Mouse (Mus musculus) hindbrain, postnatal 0 days (tissue): ENCODE data around the gene Gm49510. TPM values are rescaled to one million over a fixed set of nuclear protein-coding genes. Genes with fewer than 3 reads are reported as not detected.

Source experiments
- ATAC-seq: fragments of 200-750 bp; cut with Nextera tagmentation; 2 replicates; pipeline ENCODE4 v1.8.0; 2017; ENCODE audit warnings: mild to moderate bottlenecking, moderate TSS enrichment, moderate library complexity
- DNase-seq: peaks from one replicate; pipeline ENCODE4 v3.0.0-alpha.2; 2015; ENCODE audit warnings: low spot score
- H3K27ac ChIP-seq: fragments of 300-500 bp; sonication (generic); 2 replicates; pipeline ENCODE4 v1.5.1; 2014; ENCODE audit warnings: mild to moderate bottlenecking
- H3K27me3 ChIP-seq: fragments of 300-500 bp; sonication (generic); 2 replicates; pipeline ENCODE4 v1.6.1; 2014; ENCODE audit warnings: low read length, mixed read lengths; ENCODE audit not compliant: insufficient read depth
- H3K36me3 ChIP-seq: fragments of 300-500 bp; sonication (generic); 2 replicates; pipeline ENCODE4 v1.6.1; 2014; ENCODE audit warnings: low read length, mixed read lengths; ENCODE audit not compliant: insufficient read depth
- H3K4me1 ChIP-seq: fragments of 300-500 bp; sonication (generic); 2 replicates; pipeline ENCODE4 v1.6.1; 2014; ENCODE audit warnings: antibody characterized with exemption, low read length, mixed read lengths; ENCODE audit not compliant: insufficient read depth
- H3K4me2 ChIP-seq: fragments of 300-500 bp; sonication (generic); 2 replicates; pipeline ENCODE4 v1.6.1; 2014; ENCODE audit warnings: low read depth, mild to moderate bottlenecking, low read length, moderate library complexity, mixed read lengths
- H3K4me3 ChIP-seq: fragments of 300-500 bp; sonication (generic); 2 replicates; pipeline ENCODE4 v1.5.1; 2014; ENCODE audit warnings: low read length
- H3K9ac ChIP-seq: fragments of 300-500 bp; sonication (generic); replicated peaks from 2 replicates; pipeline ENCODE4 v1.6.1; 2014; ENCODE audit warnings: mild to moderate bottlenecking, low read length, moderate library complexity, mixed read lengths
- H3K9me3 ChIP-seq: fragments of 300-500 bp; sonication (generic); 2 replicates; pipeline ENCODE4 v1.6.1; 2016; ENCODE audit warnings: low read length, mixed read lengths
- CTCF ChIP-seq: IDR thresholded peaks from 2 replicates; pipeline ENCODE4 v1.5.1; 2016; ENCODE audit warnings: antibody characterized with exemption, control low read depth, low read depth
- WGBS: fragments of 180-500 bp; shearing (Covaris S2); extraction: QIAGEN DNeasy Blood & Tissue Kit; methylation state at CpG from one replicate; pipeline ENCODE4 v1.1.7; 2014; 5-methylcytosine and 5-hydroxymethylcytosine counted together
- polyA plus RNA-seq: library from polyadenylated mRNA; unstranded; fragments of >200 nt; fragmentation: Nextera tagmentation; extraction: Ambion mirVana; gene quantifications from 2 replicates; pipeline ENCODE4 v1.2.1, GENCODE M21; 2015
- total RNA-seq: library from RNA; depleted of rRNA; stranded (reverse); fragments of >200 nt; gene quantifications from 2 replicates; pipeline ENCODE4 v1.2.3, GENCODE M21; 2014

The Gm49510 gene
- total and polyA plus RNA-seq, 2 experiments from 2014 or later, result not detected

DNA sequence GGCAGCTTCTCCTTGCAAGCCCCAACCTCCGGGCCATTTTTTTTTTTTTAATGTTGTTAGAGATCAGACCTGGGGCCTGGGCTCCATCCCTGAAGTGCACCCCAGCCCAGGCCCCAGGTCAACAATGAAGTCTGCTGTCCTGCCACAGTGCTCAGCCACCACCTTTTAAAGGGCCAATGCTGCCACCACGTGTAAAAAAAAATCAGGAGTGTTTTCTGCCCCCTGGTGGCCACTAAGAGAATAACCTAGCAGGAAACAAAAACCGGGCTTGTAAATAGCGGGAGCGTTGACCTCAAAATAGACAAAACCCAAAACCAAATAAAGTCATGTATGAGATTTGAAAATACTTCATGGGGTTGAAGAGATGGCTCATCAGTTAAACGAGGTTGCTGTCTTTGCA, 29.7 kb upstream of the Gm49510 start:
- TF ChIP-seq CTCF, result peak; percentile 80
- no peak overlapping the region for H3K4me3 ChIP-seq
- no peak overlapping the region for H3K9ac ChIP-seq
- 0 out of 2 replicates have a peak, but pooled peaks cover 4% of the 10 kb centered on the region for H3K4me1 ChIP-seq
- no peak overlapping the region for H3K4me2 ChIP-seq
- H3K9me3 ChIP-seq, result no peaks in the 10 kb centered on the region
- H3K36me3 ChIP-seq, result no peaks in the 10 kb centered on the region
- DNase-seq (peak; percentile 78), ATAC-seq (no peak)
- H3K27ac ChIP-seq, result no peak overlapping the region
- H3K27me3 ChIP-seq, result no peaks in the 10 kb centered on the region
- 24% methylated on average over 6 of the region's 6 CpGs for WGBS

GRCm38 (mm10) chr15:78872021-78872608, 27.4 kb upstream of the Gm49510 start:
- Histone ChIP-seq H3K9me3 (no peaks in the 10 kb centered on the region), H3K27me3 (no peaks in the 10 kb centered on the region), H3K9ac (no peak overlapping the region), H3K4me2 (no peak overlapping the region), H3K27ac (no peak overlapping the region), H3K4me3 (no peak overlapping the region), H3K36me3 (no peaks in the 10 kb centered on the region), H3K4me1 (0 out of 2 replicates have a peak, but pooled peaks cover 4% of the 10 kb centered on the region)
- WGBS, result 49% methylated on average over 5 of the region's 5 CpGs
- DNase-seq (no peak), ATAC-seq (no peak)
- no peak; the same call in 1 of the 2 replicates for TF ChIP-seq CTCF

- Histone ChIP-seq H3K4me2 (no peak overlapping the region), H3K9ac (no peak overlapping the region), H3K4me3 (no peak overlapping the region), H3K27me3 (no peaks in the 10 kb centered on the region), H3K36me3 (no peaks in the 10 kb centered on the region), H3K9me3 (no peaks in the 10 kb centered on the region), H3K4me1 (0 out of 2 replicates have a peak, but pooled peaks cover 4% of the 10 kb centered on the region), H3K27ac (no peak overlapping the region)
- peak; percentile 40; the same call in 1 of the 2 replicates for TF ChIP-seq CTCF
- ATAC-seq (no peak), DNase-seq (peak; percentile 60)
- WGBS, result 37% methylated on average over 13 of the region's 13 CpGs
Observed at GRCm38 (mm10) chr15:78873803-78874435, 25.5 kb upstream of the Gm49510 start.

DNA sequence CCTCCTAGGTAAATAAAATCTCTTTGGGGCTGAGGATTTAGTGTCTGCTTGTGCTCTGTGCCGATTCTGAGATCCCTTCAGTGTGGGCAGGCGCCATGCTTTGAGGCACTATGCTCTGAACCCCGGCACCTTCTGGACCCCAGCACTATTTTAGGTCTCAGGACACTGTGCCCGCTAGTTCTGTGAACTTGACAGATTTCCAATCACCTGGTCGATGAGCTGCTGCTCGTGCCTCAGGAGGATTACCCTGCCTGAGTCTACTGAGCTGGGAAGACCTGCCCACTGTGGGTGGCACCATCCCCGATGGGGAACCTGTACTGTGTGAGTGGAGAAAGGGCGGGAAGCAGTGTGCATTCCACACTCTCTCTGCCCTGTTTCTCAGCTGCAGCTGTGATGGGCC, 24.5 kb upstream of the Gm49510 start:
- ATAC-seq (no peak), DNase-seq (no peak)
- 0 out of 2 replicates have a peak, but pooled peaks cover 4% of the 10 kb centered on the region for H3K4me1 ChIP-seq
- H3K27ac ChIP-seq, result peak overlapping the region; percentile 99; the same call in 1 of the 2 replicates
- H3K4me2 ChIP-seq, result no peak overlapping the region
- H3K9ac ChIP-seq, result no peak overlapping the region
- 77% methylated on average over 8 of the region's 8 CpGs for WGBS
- H3K4me3 ChIP-seq, result no peak overlapping the region
- no peaks in the 10 kb centered on the region for H3K9me3 ChIP-seq
- TF ChIP-seq CTCF, result no peak
- H3K36me3 ChIP-seq, result no peaks in the 10 kb centered on the region
- H3K27me3 ChIP-seq, result no peaks in the 10 kb centered on the region

- Histone ChIP-seq H3K4me1 (0 out of 2 replicates have a peak, but pooled peaks cover 4% of the 10 kb centered on the region), H3K4me2 (peak overlapping the region; percentile 89), H3K9me3 (no peaks in the 10 kb centered on the region), H3K36me3 (no peaks in the 10 kb centered on the region), H3K27ac (peak overlapping the region; percentile 99), H3K27me3 (no peaks in the 10 kb centered on the region), H3K4me3 (0 out of 2 replicates have a peak overlapping the region, but pooled peaks have one; percentile 8), H3K9ac (peak overlapping the region; percentile 13; the same call in 1 of the 2 replicates)
- 68% methylated on average over 5 of the region's 5 CpGs for WGBS
- no peak for DNase-seq
- TF ChIP-seq CTCF, result no peak
- ATAC-seq, result no peak
Observed at GRCm38 (mm10) chr15:78875537-78875936, 23.9 kb upstream of the Gm49510 start.

- Histone ChIP-seq H3K27ac (peak overlapping the region; percentile 99), H3K27me3 (no peaks in the 10 kb centered on the region), H3K9me3 (no peaks in the 10 kb centered on the region), H3K36me3 (0 out of 2 replicates have a peak, but pooled peaks cover 3% of the 10 kb centered on the region), H3K4me1 (0 out of 2 replicates have a peak, but pooled peaks cover 4% of the 10 kb centered on the region), H3K4me2 (peak overlapping the region; percentile 89), H3K4me3 (peak overlapping the region; percentile 77), H3K9ac (peak overlapping the region; percentile 92)
- TF ChIP-seq CTCF, result peak; percentile 86
- 2% methylated on average over 17 of the region's 17 CpGs for WGBS
- ATAC-seq, result peak; percentile 62
- DNase-seq, result peak; percentile 93
Observed at GRCm38 (mm10) chr15:78876258-78876696, 23.2 kb upstream of the Gm49510 start.
